Mouse (Mus musculus) lung, embryonic 16.5 days (tissue): ENCODE results near the gene Abhd8. TPM values are rescaled to one million over a fixed set of nuclear protein-coding genes. Genes with fewer than 3 reads are reported as not detected.

ENCODE experiments used
- ATAC-seq: fragments of 200-750 bp; cut with Nextera tagmentation; 2 replicates; pipeline ENCODE4 v1.8.0; 2017; ENCODE audit warnings: low read depth, mild to moderate bottlenecking, moderate library complexity
- H3K27ac ChIP-seq: fragments of 300-500 bp; sonication (generic); 2 replicates; pipeline ENCODE4 v1.5.1; 2014; ENCODE audit warnings: mild to moderate bottlenecking, control low read depth, low read length
- H3K27me3 ChIP-seq: fragments of 300-500 bp; sonication (generic); 2 replicates; pipeline ENCODE4 v1.6.1; 2014; ENCODE audit warnings: low read depth, low read length, mixed read lengths; ENCODE audit not compliant: control insufficient read depth, insufficient read depth
- H3K36me3 ChIP-seq: fragments of 300-500 bp; sonication (generic); 2 replicates; pipeline ENCODE4 v1.6.1; 2014; ENCODE audit warnings: low read length; ENCODE audit not compliant: control insufficient read depth, insufficient read depth
- H3K4me1 ChIP-seq: fragments of 300-500 bp; sonication (generic); replicated peaks from 2 replicates; pipeline ENCODE4 v1.6.1; 2014; ENCODE audit warnings: low read length, mixed read lengths; ENCODE audit not compliant: control insufficient read depth, insufficient read depth
- H3K4me2 ChIP-seq: fragments of 300-500 bp; sonication (generic); 2 replicates; pipeline ENCODE4 v1.6.1; 2014; ENCODE audit warnings: low read depth, low read length, control low read depth
- H3K4me3 ChIP-seq: fragments of 300-500 bp; sonication (generic); 2 replicates; pipeline ENCODE4 v1.5.1; 2014; ENCODE audit warnings: mild to moderate bottlenecking, low read length, control low read depth
- H3K9ac ChIP-seq: fragments of 300-500 bp; sonication (generic); 2 replicates; pipeline ENCODE4 v1.6.1; 2014; ENCODE audit warnings: low read length, control low read depth
- H3K9me3 ChIP-seq: fragments of 300-500 bp; sonication (generic); 2 replicates; pipeline ENCODE4 v1.6.1; 2016; ENCODE audit warnings: low read length; ENCODE audit not compliant: control insufficient read depth
- WGBS: fragments of 180-500 bp; shearing (Covaris S2); extraction: QIAGEN DNeasy Blood & Tissue Kit; methylation state at CpG from one replicate; pipeline ENCODE4 v1.1.7; 2014; 5-methylcytosine and 5-hydroxymethylcytosine counted together
- polyA plus RNA-seq: library from polyadenylated mRNA; unstranded; fragments of >200 nt; fragmentation: Nextera tagmentation; extraction: Ambion mirVana; gene quantifications from 2 replicates; pipeline ENCODE4 v1.2.1, GENCODE M21; 2015

Abhd8 gene
- polyA plus RNA-seq, 1 experiment from 2014 or later, result 37.8 TPM

DNA sequence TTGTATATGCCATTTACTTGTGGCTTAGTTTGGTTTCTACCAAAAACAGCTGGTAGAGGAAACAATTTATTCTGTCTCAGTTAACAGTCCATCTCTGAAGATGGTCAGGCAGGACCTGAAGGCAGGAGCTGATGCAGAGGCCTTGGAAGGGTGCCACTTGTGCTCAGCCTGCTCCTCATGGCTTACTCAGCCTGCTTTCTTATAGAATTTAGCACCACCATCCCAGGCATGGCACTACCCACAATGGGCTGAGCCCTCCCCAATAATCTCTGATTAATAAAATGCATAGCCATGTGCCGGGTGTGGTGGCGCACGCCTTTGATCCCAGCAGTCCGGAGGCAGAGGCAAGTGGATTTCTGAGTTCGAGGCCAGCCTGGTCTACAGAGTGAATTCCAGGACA is 2.7 kb upstream of the Abhd8 start:
- no peak overlapping the region for H3K9ac ChIP-seq
- no peak for ATAC-seq
- no peak overlapping the region for H3K4me3 ChIP-seq
- WGBS, result 94% methylated on average over 5 of the region's 5 CpGs
- peaks cover 2% of the 10 kb centered on the region for H3K36me3 ChIP-seq
- H3K4me2 ChIP-seq, result no peak overlapping the region
- no peaks in the 10 kb centered on the region for H3K27me3 ChIP-seq
- H3K4me1 ChIP-seq, result peaks cover 32% of the 10 kb centered on the region
- no peak overlapping the region for H3K27ac ChIP-seq
- H3K9me3 ChIP-seq, result no peaks in the 10 kb centered on the region

DNA sequence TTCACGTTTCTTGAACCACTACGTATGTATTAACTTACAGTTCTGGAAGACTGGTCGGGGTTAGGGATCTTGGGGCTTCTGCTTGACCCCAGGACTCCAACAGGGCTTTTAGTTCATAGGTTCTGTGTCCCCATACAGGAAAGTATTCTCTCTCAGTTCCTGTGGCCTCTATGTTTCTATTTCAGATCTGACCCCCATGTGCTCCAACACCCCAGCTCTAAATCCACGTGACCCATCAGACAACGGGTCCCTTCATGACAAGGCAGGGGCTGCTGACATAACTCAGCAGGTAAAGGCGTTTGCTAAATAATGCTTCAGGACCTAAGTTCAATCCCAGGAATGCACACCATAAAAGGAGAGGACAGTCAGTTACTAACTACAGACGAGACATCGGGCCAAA is 2.3 kb upstream of the Abhd8 start:
- Histone ChIP-seq H3K4me1 (peaks cover 32% of the 10 kb centered on the region), H3K27me3 (no peaks in the 10 kb centered on the region), H3K9ac (peak overlapping the region; percentile 77; the same call in 1 of the 2 replicates), H3K9me3 (no peaks in the 10 kb centered on the region), H3K27ac (no peak overlapping the region), H3K4me3 (peak overlapping the region; percentile 64), H3K36me3 (peaks cover 7% of the 10 kb centered on the region), H3K4me2 (peak overlapping the region; percentile 84)
- WGBS, result 75% methylated on average over 8 of the region's 8 CpGs
- ATAC-seq, result no peak

GRCm38 (mm10) chr8:71464513-71465500 is 1.4 kb upstream of the Abhd8 start, which contains the start of gene Mrpl34:
Gene Mrpl34, plus strand, starts transcription at chr8:71464959.
- H3K4me3 ChIP-seq, result peak within 1 kb of the TSS; percentile 92
- H3K27ac ChIP-seq, result peak within 1 kb of the TSS; percentile 93
- H3K4me1 ChIP-seq, result peaks cover 23% of the 10 kb centered on the region
- peaks cover 7% of the 10 kb centered on the region for H3K36me3 ChIP-seq
- H3K27me3 ChIP-seq, result no peaks in the 10 kb centered on the region
- peak within 1 kb of the TSS; percentile 91 for H3K9ac ChIP-seq
- WGBS, result under 1% methylated on average over 59 of the region's 59 CpGs
- H3K4me2 ChIP-seq, result peak within 1 kb of the TSS; percentile 84
- no peaks in the 10 kb centered on the region for H3K9me3 ChIP-seq
- ATAC-seq, result peak; percentile 81

GRCm38 (mm10) chr8:71462786-71463185 is 669 bp downstream of the Abhd8 start:
- Histone ChIP-seq H3K36me3 (peaks cover 8% of the 10 kb centered on the region), H3K4me2 (peak overlapping the region; percentile 77), H3K9me3 (no peaks in the 10 kb centered on the region), H3K27me3 (no peaks in the 10 kb centered on the region), H3K9ac (peak overlapping the region; percentile 91), H3K4me1 (peaks cover 21% of the 10 kb centered on the region), H3K27ac (no peak overlapping the region), H3K4me3 (peak overlapping the region; percentile 92)
- 2% methylated on average over 16 of the region's 16 CpGs for WGBS
- 0 out of 2 replicates have a peak, but pooled peaks have one; percentile 1 for ATAC-seq

GRCm38 (mm10) chr8:71462191-71462590 is 1.3 kb downstream of the Abhd8 start:
- Histone ChIP-seq H3K27me3 (no peaks in the 10 kb centered on the region), H3K9me3 (no peaks in the 10 kb centered on the region), H3K4me1 (peaks cover 21% of the 10 kb centered on the region), H3K27ac (no peak overlapping the region), H3K4me3 (peak overlapping the region; percentile 92), H3K36me3 (peaks cover 9% of the 10 kb centered on the region), H3K4me2 (peak overlapping the region; percentile 77), H3K9ac (peak overlapping the region; percentile 91)
- ATAC-seq, result no peak
- WGBS, result 68% methylated on average over 4 of the region's 4 CpGs

DNA sequence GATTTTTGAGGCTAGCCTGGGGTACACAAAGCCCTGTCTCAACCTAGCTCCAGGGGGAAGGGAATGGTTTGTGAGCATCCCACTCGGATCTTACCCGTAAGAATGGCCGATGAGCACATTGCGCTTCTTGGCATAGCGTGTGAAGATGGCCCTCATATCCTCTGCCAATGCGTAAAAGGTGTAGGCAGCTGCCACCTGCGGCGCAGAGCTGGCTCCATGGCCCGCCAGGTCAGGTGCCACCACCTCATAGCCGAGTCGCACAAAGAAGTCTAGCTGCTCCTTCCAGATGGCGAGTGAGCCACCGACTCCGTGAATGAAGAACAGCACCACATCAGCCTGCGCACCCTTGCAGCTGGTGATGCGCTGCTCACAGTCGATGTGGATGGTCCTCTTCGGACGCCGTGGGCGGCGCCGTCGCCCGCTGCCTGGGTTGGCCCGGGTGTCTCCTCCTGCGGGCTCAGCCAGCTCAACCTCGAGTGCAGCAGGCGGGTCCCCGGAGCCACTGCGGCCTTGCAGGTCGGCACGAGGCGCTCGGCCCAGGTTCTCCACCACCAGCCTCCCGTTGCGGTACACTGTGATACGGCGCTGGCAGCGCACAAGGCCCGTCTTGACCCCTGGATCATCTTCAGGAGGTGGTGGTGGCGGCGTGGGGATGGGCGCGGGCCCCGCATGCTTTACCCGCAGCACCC is 2.2 kb downstream of the Abhd8 start:
- peaks cover 9% of the 10 kb centered on the region for H3K36me3 ChIP-seq
- no peak overlapping the region for H3K27ac ChIP-seq
- H3K27me3 ChIP-seq, result no peaks in the 10 kb centered on the region
- H3K9me3 ChIP-seq, result no peaks in the 10 kb centered on the region
- WGBS, result 84% methylated on average over 47 of the region's 47 CpGs
- no peak for ATAC-seq
- H3K9ac ChIP-seq, result no peak overlapping the region
- no peak overlapping the region for H3K4me2 ChIP-seq
- H3K4me1 ChIP-seq, result peaks cover 21% of the 10 kb centered on the region
- H3K4me3 ChIP-seq, result no peak overlapping the region

- Histone ChIP-seq H3K4me1 (peaks cover 20% of the 10 kb centered on the region), H3K9me3 (no peaks in the 10 kb centered on the region), H3K27me3 (no peaks in the 10 kb centered on the region), H3K36me3 (peaks cover 9% of the 10 kb centered on the region), H3K4me2 (no peak overlapping the region), H3K9ac (no peak overlapping the region), H3K4me3 (no peak overlapping the region), H3K27ac (no peak overlapping the region)
- WGBS, result 91% methylated on average over 6 of the region's 6 CpGs
- ATAC-seq, result no peak
Observed at GRCm38 (mm10) chr8:71460716-71461115, 2.7 kb downstream of the Abhd8 start.

DNA sequence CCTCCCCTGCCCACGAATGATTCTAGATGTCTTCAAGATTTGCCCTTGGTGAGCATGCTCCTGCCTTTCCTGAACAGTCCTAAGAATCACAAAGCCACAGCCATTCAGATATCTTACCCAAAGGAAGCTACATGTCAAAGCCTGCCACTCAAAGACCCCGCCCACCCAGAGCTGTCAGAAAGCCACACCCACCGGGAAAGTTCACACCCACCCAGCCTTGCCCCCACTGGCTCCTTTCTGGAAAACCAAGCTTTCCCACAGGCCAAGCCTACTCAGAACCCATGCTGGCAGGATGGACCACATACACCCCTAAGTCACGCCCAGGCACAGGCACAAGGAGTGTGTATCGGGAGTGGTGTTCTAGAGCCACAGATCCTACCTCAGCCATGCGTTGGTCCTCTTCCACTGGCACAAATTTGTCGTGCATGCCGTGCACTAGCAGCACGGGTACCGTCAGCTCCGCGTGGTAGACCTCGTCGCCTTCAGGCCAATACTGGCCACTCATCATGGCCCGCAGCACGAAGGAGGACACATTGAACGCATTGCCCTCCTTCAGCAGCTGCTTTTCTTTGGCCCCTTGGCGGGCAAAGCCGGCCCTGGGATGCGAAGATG is 5.7 kb downstream of the Abhd8 start:
- no peak overlapping the region for H3K4me3 ChIP-seq
- peaks cover 6% of the 10 kb centered on the region for H3K4me1 ChIP-seq
- no peaks in the 10 kb centered on the region for H3K27me3 ChIP-seq
- H3K4me2 ChIP-seq, result no peak overlapping the region
- ATAC-seq, result no peak
- H3K36me3 ChIP-seq, result peaks cover 9% of the 10 kb centered on the region
- H3K9ac ChIP-seq, result no peak overlapping the region
- no peaks in the 10 kb centered on the region for H3K9me3 ChIP-seq
- H3K27ac ChIP-seq, result no peak overlapping the region
- 79% methylated on average over 20 of the region's 20 CpGs for WGBS

DNA sequence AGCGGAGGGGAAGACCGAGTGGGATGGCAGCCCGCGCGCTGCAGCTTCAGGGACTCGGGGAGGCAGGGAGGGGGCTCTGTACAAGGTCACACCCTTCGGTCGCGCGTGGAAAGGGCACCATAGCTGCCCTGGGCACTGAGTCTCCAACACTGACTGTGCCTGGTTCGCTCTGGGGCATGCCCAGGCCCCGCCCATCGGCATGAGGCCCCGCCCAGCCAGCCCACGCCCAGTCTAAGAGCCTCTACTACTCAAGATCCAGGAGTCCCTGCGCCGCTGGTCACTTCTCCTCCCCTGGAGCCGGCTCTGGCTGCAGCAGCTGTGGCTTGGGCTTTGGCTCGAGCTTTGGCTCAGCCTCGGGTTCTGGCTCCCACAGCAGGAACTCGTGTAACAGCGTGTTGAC is 6.5 kb downstream of the Abhd8 start:
- H3K27ac ChIP-seq, result no peak overlapping the region
- peaks cover 9% of the 10 kb centered on the region for H3K36me3 ChIP-seq
- no peaks in the 10 kb centered on the region for H3K27me3 ChIP-seq
- no peak overlapping the region for H3K4me3 ChIP-seq
- no peaks in the 10 kb centered on the region for H3K9me3 ChIP-seq
- H3K9ac ChIP-seq, result no peak overlapping the region
- no peak overlapping the region for H3K4me2 ChIP-seq
- no peaks in the 10 kb centered on the region; the same call in 1 of the 2 replicates for H3K4me1 ChIP-seq
- peak; percentile 43 for ATAC-seq
- WGBS, result 44% methylated on average over 22 of the region's 22 CpGs
